Mouse (Mus musculus) C2C12 (cell line): ENCODE data around the gene Lrrc4c.

Experiments
- CEBPB ChIP-seq: IDR thresholded peaks from one replicate; pipeline ENCODE4 v1.6.1; 2011; ENCODE audit warnings: low read depth, mild to moderate bottlenecking, control low read depth, moderate library complexity
- CTCF ChIP-seq: IDR thresholded peaks from one replicate; pipeline ENCODE4 v1.5.1; 2011; ENCODE audit not compliant: control insufficient read depth, insufficient read depth, insufficient read length
- FOSL1 ChIP-seq: IDR thresholded peaks from one replicate; pipeline ENCODE4 v1.8.0; 2011; ENCODE audit warnings: mild to moderate bottlenecking, low read length; ENCODE audit not compliant: poor library complexity, insufficient read depth, severe bottlenecking
- MAX ChIP-seq: IDR thresholded peaks from one replicate; pipeline ENCODE4 v1.6.1; 2011; ENCODE audit warnings: mild to moderate bottlenecking, control low read depth
- MYOD1 ChIP-seq: IDR thresholded peaks from one replicate; pipeline ENCODE4 v1.6.1; 2011; ENCODE audit warnings: low read depth; ENCODE audit not compliant: control insufficient read depth, insufficient read length
- MYOG ChIP-seq: IDR thresholded peaks from one replicate; pipeline ENCODE4 v1.6.1; 2011; ENCODE audit not compliant: control insufficient read depth, insufficient read length; ENCODE audit errors: extremely low read depth
- USF1 ChIP-seq: IDR thresholded peaks from one replicate; pipeline ENCODE4 v1.6.1; 2011; ENCODE audit warnings: low read depth, mild to moderate bottlenecking, control low read depth, moderate library complexity

- TF ChIP-seq CTCF: no peak
- no peak for TF ChIP-seq USF1
- TF ChIP-seq MYOD1: no peak
- TF ChIP-seq CEBPB: no peak
- TF ChIP-seq MYOG: no peak
- TF ChIP-seq MAX: no peak
- no peak for TF ChIP-seq FOSL1
Measured at GRCm38 (mm10) chr2:97413066-97413465, 1095.1 kb downstream of the Lrrc4c start.
